Mouse (Mus musculus) stomach, embryonic 14.5 days (tissue): ENCODE data around the gene Mlh1. TPM values are rescaled to one million over a fixed set of nuclear protein-coding genes. Genes with fewer than 3 reads are reported as not detected.

Experiments used
- ATAC-seq: fragments of 200-750 bp; cut with Nextera tagmentation; 2 replicates; pipeline ENCODE4 v1.8.0; 2017; ENCODE audit warnings: low read depth, moderate TSS enrichment; ENCODE audit not compliant: insufficient number of reproducible peaks, insufficient read depth, low FRiP score
- H3K27ac ChIP-seq: fragments of 300-500 bp; sonication (generic); 2 replicates; pipeline ENCODE4 v1.5.1; 2014; ENCODE audit warnings: mild to moderate bottlenecking, low read length, moderate library complexity, mixed read lengths
- H3K27me3 ChIP-seq: fragments of 300-500 bp; sonication (generic); 2 replicates; pipeline ENCODE4 v1.6.1; 2014; ENCODE audit warnings: low read length, control low read depth, mixed read lengths; ENCODE audit not compliant: control insufficient read depth, insufficient read depth
- H3K36me3 ChIP-seq: fragments of 300-500 bp; sonication (generic); 2 replicates; pipeline ENCODE4 v1.6.1; 2014; ENCODE audit warnings: mild to moderate bottlenecking, control low read depth, low read length, moderate library complexity, mixed read lengths; ENCODE audit not compliant: control insufficient read depth, insufficient read depth
- H3K4me1 ChIP-seq: fragments of 300-500 bp; sonication (generic); 2 replicates; pipeline ENCODE4 v1.6.1; 2014; ENCODE audit warnings: low read length, control low read depth, mixed read lengths; ENCODE audit not compliant: control insufficient read depth, insufficient read depth
- H3K4me2 ChIP-seq: fragments of 300-500 bp; sonication (generic); replicated peaks from 2 replicates; pipeline ENCODE4 v1.6.1; 2014; ENCODE audit warnings: low read depth, low read length, control low read depth
- H3K4me3 ChIP-seq: fragments of 300-500 bp; sonication (generic); 2 replicates; pipeline ENCODE4 v1.5.1; 2014; ENCODE audit warnings: low read depth, low read length, control low read depth
- H3K9ac ChIP-seq: fragments of 300-500 bp; sonication (generic); replicated peaks from 2 replicates; pipeline ENCODE4 v1.6.1; 2014; ENCODE audit warnings: low read depth, mild to moderate bottlenecking, control low read depth, low read length, moderate library complexity, mixed read lengths
- H3K9me3 ChIP-seq: fragments of 300-500 bp; sonication (generic); 2 replicates; pipeline ENCODE4 v1.6.1; 2016; ENCODE audit warnings: low read depth, low read length, control low read depth; ENCODE audit not compliant: control insufficient read depth
- WGBS: fragments of 180-500 bp; shearing (Covaris S2); extraction: QIAGEN DNeasy Blood & Tissue Kit; methylation state at CpG from one replicate; pipeline ENCODE4 v1.1.7; 2014; 5-methylcytosine and 5-hydroxymethylcytosine counted together
- polyA plus RNA-seq: library from polyadenylated mRNA; unstranded; fragments of >200 nt; fragmentation: Nextera tagmentation; extraction: Ambion mirVana; gene quantifications from 2 replicates; pipeline ENCODE4 v1.2.1, GENCODE M21; 2014

Mlh1 gene
- polyA plus RNA-seq, 1 experiment from 2014 or later, result 38.0 TPM

DNA sequence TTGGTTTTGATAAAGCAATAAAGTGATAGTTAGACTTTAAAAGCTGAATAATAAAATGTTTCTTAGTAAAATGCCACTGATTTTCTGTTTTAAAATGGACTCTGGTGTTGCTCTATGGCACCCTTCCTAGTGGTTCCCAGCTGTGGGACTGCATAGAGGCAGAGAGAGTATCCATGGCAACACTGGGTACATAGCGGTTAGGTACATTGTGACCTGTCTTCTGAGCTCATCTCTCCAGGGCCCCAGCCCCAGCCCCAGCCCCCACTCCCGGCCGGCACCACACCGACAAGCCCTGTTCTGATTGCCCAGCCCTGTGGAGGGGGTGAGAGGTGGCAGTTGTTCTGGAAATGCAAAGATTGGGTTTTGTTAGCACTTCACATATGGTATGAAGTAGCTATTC, 86.7 kb downstream of the Mlh1 start:
- WGBS, result 62% methylated on average over 4 of the region's 4 CpGs
- H3K4me3 ChIP-seq, result no peak overlapping the region
- H3K9ac ChIP-seq, result no peak overlapping the region
- no peak overlapping the region for H3K4me2 ChIP-seq
- ATAC-seq, result no peak
- H3K9me3 ChIP-seq, result no peaks in the 10 kb centered on the region
- H3K4me1 ChIP-seq, result no peaks in the 10 kb centered on the region
- no peak overlapping the region for H3K27ac ChIP-seq
- H3K36me3 ChIP-seq, result no peaks in the 10 kb centered on the region
- H3K27me3 ChIP-seq, result no peaks in the 10 kb centered on the region

DNA sequence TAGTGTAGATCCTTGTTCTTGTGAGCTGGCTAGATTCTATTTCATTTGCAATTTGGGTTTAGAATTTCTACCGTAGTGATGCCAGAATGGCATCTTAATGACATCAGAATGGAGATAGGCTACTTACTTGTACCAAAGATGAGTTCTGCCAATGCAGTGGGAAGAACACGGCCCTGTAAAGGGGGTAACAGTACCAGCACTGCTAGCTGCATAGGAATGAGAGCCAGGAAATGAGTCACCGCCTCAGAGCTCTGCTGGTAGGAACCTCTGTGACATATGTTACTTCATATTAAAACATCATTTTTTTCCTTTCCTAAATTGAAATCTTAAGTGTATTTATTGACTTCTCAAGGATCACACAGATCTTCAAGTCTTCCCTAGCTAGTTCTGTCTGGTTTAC, 89.4 kb downstream of the Mlh1 start:
- H3K4me3 ChIP-seq, result no peak overlapping the region
- no peaks in the 10 kb centered on the region for H3K9me3 ChIP-seq
- no peak overlapping the region for H3K9ac ChIP-seq
- H3K27me3 ChIP-seq, result no peaks in the 10 kb centered on the region
- peaks cover 3% of the 10 kb centered on the region for H3K36me3 ChIP-seq
- no peaks in the 10 kb centered on the region for H3K4me1 ChIP-seq
- ATAC-seq, result no peak
- no peak overlapping the region for H3K27ac ChIP-seq
- no peak overlapping the region for H3K4me2 ChIP-seq
- 70% methylated on average over 3 of the region's 3 CpGs for WGBS

DNA sequence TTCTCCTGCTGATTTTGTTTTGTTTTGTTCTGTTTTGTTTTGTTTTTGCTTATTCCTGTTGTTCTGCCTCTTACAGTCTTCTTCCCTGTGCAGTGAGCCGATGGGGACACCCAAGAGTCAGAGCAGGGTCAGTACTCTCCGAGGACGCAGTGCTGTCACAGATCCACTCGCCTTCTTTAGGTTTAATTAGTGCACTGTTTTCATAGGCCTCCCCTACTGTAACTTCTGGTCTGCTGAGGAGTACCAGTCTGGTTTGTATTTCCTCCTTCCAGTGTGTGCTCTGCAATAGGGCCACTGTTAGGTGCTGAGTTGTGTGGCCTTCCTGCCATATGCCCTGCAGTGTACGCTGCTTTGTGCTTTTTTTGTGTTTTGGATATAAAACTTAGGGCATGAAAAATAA, 92.6 kb downstream of the Mlh1 start:
- no peak for ATAC-seq
- WGBS, result 85% methylated on average over 5 of the region's 5 CpGs
- H3K4me1 ChIP-seq, result no peaks in the 10 kb centered on the region
- no peak overlapping the region for H3K4me2 ChIP-seq
- no peaks in the 10 kb centered on the region for H3K9me3 ChIP-seq
- no peak overlapping the region for H3K4me3 ChIP-seq
- H3K27me3 ChIP-seq, result no peaks in the 10 kb centered on the region
- H3K27ac ChIP-seq, result no peak overlapping the region
- no peak overlapping the region for H3K9ac ChIP-seq
- H3K36me3 ChIP-seq, result peaks cover 3% of the 10 kb centered on the region

Other genes starting within 250 kb of the Mlh1 start
- gene Ccrl2, start 214.3 kb downstream of the Mlh1 start, polyA plus RNA-seq, result 1.0 and 2.2 TPM in 2 replicates
- gene Lrrfip2, start 154.2 kb downstream of the Mlh1 start, polyA plus RNA-seq, result 34.5 and 35.0 TPM in 2 replicates
- 43.7 and 48.2 TPM in 2 replicates for gene Epm2aip1, start 138 bp upstream of the Mlh1 start, polyA plus RNA-seq
- 0.10 and 0.20 TPM in 2 replicates for gene Trank1, start 39.9 kb upstream of the Mlh1 start, polyA plus RNA-seq
- 0.29 and 0.46 TPM in 2 replicates for gene Dclk3, start 167.3 kb upstream of the Mlh1 start, polyA plus RNA-seq